Mouse (Mus musculus): ENCODE data around the gene Golga3.

Gene Golga3

DNA sequence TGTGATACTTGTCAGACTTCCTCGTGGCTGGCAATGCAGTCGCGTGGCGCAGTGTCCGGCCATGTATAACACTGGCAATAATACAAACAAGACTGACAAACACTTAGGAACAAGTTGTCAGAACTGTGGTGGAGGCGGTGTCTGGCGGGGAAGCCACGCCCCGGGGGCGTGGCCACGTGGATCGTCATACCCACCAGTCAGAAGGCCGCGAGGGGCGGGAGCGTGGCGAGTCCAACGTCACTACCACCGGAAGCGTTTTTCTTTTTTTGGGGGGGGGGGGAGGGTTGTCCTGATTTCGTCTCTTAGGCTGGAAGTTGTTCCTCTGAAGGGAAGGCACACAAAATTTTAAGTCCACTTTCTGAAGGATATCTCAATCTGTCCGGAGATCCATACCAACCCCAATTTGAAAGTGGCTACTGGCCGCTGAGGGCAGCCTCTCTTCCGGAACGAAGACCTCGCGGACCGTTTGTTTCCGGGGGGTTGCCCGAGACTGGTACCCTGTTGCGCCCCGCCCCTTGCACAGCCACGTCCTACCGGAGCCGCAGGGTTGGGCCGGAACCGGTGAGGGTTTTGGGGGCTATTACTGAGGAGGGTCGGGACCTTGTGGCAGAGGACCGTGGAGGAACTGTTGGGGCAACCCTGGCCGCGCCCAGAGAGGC, at the start of gene Golga3:
TSS of gene Golga3 (plus strand) at position 340 of the 659 bp plus-strand sequence.
- DNase-seq (ENCODE audit: low spot score in 2 of 2): peak; percentile 93 to 96

- peak; percentile 100 for DNase-seq (ENCODE audit: low spot score in 2 of 2)
These were observed 41.0 kb upstream of the Golga3 start, which contains the start of gene Chfr for GRCm38 (mm10) chr5:110135293-110136086. Gene Chfr (plus strand): TSS chr5:110135842.

GRCm38 (mm10) chr5:110136087-110136464, 40.4 kb upstream of the Golga3 start:
- DNase-seq (ENCODE audit: low spot score in 2 of 2): no peak

DNA sequence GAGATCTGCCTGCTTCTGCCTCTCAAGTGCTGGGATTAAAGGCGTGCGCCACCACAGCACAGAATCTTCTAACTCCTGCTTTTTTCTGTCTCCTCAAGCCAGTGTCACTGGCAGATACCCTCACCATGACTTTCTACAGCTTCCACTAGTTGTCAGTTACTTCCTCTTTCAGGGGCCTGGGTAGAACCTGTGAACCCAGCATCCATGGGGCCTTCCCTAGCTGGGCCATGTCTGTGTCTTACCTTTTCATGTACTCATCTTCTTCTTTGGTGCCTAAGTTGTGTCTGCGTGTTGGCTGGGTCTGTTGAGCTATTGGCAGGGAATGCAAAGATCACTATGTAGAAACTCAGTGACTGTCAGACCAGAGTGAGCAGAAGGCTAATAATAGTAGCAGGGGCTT, 38.7 kb upstream of the Golga3 start:
- DNase-seq (ENCODE audit: low spot score in 2 of 2): no peak

- DNase-seq (ENCODE audit: low spot score in 2 of 2): no peak
These were observed 37.2 kb upstream of the Golga3 start for GRCm38 (mm10) chr5:110139325-110139724.

GRCm38 (mm10) chr5:110140424-110140823, 36.1 kb upstream of the Golga3 start:
- DNase-seq (ENCODE audit: low spot score in 2 of 2): no peak

GRCm38 (mm10) chr5:110142309-110142708, 34.2 kb upstream of the Golga3 start:
- no peak for DNase-seq (ENCODE audit: low spot score in 2 of 2)

GRCm38 (mm10) chr5:110143007-110143406, 33.5 kb upstream of the Golga3 start:
- no peak for DNase-seq (ENCODE audit: low spot score in 2 of 2)

- DNase-seq (ENCODE audit: low spot score in 2 of 2): no peak
These were observed 7.1 kb upstream of the Golga3 start for GRCm38 (mm10) chr5:110169374-110169773.

DNA sequence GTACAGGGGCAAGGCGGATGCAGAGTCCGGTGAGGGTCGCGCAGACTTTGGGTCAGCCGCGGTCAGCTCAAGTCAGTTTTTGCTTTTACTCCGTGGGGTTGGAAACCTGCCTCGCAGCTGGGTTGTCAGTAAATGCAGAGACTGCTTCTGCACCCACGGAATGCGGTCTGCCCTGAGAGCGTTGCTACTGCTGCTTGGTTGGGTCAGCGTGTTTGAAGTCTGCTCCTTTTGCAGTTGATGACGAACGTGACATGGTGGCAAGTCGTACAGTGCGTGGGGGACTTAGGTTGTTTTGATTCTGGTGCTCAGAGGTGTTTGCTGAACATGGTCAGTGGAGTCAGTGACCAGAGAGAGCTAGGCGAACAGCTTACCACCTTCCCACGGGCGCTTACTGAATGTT, 520 bp downstream of the Golga3 start:
- no peak for DNase-seq (ENCODE audit: low spot score in 2 of 2)

GRCm38 (mm10) chr5:110178628-110179027, 2.1 kb downstream of the Golga3 start:
- no peak for DNase-seq (ENCODE audit: low spot score in 2 of 2)

GRCm38 (mm10) chr5:110181716-110182115, 5.2 kb downstream of the Golga3 start:
- DNase-seq (ENCODE audit: low spot score in 2 of 2): no peak

DNA sequence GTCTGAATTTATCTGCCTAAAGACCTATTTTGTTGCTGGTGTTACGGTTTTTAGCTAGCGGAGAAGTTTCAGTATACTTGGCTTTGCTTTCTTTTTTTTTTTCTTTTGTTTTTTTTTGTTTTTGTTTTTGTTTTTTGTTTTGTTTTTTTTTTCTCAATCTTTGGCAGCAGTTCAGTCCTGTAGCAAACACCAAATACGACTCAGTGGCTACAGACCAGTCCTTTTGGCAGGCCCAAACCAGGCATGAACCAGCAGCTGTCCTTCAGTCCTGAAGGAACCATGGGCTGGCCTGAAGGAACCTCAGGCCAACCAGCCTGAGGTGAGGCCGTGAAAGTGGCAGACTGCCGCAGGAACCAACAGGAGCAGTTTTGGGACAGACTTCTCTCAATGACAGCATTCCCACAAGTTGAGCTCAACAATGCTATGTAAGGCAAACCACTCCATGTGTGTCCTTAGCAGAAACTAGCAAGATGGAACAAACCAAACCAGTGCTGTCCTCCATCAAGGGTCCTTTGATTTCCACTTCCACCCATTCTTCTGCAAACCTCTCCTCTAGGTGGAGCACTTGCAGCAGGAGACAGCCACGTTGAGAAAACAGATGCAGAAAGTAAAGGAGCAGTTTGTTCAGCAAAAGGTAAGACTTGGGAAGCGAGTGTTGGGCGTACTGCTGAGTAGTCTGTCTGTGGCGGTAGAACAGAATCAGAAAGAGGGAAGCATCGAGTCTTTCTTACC, 26.8 kb downstream of the Golga3 start:
- DNase-seq (ENCODE audit: low spot score in 2 of 2): no peak

DNA sequence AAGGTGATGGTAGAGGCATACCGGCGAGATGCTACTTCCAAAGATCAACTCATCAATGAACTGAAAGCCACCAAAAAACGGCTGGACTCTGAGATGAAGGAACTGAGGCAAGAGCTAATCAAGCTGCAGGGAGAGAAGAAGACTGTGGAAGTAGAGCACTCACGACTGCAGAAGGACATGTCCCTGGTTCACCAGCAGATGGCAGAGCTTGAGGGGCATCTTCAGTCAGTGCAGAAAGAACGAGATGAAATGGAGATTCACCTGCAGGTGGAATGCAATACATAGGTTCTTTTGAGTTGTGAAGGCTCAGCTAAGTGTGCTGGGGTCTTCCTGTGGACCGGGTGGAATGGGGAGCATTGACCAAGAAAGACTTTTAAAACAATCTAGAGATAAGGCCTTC, 28.3 kb downstream of the Golga3 start:
- no peak for DNase-seq (ENCODE audit: low spot score in 2 of 2)

GRCm38 (mm10) chr5:110211312-110211711, 34.8 kb downstream of the Golga3 start:
- no peak for DNase-seq (ENCODE audit: low spot score in 2 of 2)

DNA sequence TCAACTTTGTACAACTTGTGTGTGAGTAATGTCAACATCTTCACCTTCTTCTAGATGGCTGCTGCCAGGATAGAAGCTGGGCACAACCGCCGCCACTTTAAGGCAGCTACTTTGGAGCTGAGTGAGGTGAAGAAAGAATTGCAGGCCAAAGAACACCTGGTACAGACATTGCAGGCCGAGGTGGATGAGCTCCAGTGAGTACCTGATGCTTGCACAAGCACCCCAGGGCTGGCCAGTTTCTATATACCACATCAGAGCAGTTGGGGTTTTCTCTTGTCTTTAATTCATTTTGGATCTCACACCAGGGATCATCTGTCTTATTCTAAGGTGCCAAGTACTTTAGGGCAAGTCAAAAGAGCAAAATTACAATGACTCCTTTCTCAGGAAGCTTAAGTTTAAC, 40.3 kb downstream of the Golga3 start:
- DNase-seq (ENCODE audit: low spot score in 2 of 2): no peak

- DNase-seq (ENCODE audit: low spot score in 2 of 2): no peak
These were observed 43.8 kb downstream of the Golga3 start for GRCm38 (mm10) chr5:110220331-110220730.

DNA sequence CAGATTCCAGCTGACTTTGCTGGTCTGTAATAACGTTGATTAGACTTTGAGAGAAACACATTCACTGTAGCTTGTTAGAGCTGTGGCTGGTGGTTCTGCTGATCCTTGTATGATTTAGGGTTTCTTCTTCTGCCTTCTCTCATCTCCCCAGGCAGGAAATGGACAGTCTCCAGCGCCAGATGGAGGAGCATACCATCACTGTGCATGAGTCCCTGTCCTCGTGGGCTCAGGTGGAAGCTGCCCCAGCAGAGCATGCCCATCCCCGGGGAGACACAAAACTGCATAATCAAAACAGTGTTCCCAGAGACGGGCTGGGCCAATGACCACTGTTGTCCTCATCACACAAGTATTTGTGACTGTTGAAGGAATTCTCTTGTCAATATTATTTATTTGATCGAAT, 46.3 kb downstream of the Golga3 start:
- no peak for DNase-seq (ENCODE audit: low spot score in 2 of 2)

- no peak for DNase-seq (ENCODE audit: low spot score in 2 of 2)
These were observed 48.6 kb downstream of the Golga3 start for GRCm38 (mm10) chr5:110225056-110225455.

DNA sequence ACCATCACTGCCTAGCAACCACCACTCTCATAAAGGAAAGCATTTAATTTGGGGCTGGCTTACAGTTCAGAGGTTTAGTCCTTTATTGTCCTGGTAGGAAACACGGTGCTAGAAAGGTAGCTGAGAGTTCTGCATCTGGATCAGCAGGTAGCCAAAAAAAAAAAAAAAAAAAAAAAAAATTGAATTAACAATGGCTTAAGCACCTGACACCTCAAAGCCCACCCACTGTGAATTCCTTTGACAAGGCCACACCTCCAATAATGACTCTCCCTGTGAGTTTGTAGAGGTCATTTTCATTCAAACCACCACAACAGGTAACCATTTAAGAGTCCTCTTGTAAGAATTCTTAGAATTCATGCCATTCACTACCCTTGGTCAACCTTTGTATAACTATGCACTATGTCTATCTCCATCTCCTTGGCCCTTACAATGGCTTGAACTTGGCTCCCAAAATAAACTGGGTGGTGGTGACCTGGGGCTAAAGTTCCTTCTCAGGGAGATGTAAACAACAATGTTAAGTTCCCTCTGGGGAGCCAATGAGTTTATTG, 50.9 kb downstream of the Golga3 start:
- no peak for DNase-seq (ENCODE audit: low spot score in 2 of 2)

DNA sequence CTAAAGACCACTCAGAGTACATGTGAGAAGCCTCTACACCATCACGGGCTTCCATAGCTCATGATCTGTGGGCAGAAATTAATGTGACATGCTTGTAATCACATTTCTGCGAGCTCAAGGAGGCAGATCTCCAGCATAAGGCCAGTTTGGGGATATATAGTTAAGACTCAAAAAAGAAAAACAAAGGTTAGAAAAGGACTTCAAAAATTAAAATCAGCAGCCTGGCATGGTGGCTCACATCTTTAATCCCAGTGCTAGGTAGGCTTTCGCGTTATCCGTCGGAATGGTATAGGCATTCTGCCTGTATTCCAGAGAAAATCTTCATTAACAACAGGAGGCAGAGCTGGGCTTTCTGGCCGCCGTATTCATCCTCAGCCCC, 53.9 kb downstream of the Golga3 start:
- DNase-seq (ENCODE audit: low spot score in 2 of 2): peak in 1 of 2 experiments; percentile 15

DNA sequence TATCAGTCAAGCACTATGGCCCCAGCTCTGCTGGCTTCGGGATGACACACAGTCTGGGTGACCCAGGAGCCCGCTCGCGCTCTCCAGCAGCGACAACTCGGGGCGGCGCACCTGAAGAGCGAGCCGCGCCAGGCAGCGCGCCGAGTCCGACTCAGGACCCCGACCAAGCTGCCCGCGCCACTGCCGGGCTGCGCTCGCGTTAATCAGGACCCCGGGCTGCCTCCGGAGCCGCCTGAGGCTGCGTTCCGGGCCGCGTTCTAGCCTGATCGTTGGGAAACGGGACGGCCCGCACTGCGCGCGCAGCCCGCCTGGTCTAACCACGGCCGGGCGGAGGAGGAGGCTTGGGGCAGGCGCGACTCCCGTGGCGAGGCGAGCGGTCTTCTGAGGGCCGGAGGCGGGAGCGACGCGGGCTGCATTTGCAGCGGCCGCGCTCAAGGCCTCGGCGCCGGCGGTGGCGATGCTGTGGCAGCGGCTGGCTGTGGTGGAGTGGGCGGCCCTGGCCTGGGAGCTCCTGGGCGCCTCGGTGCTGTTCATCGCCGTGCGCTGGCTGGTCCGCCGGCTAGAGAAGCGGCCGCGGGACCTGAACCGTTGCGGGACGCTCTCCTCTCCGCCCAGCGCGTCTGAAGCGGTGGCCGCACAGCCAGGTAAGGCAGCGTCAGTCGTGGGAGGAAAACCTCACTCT, 54.4 kb downstream of the Golga3 start, which contains the start of gene Ankle2:
TSS of gene Ankle2 (plus strand) at position 225 of the 682 bp plus-strand sequence.
- DNase-seq (ENCODE audit: low spot score in 2 of 2): peak; percentile 96 to 98
